Mouse (Mus musculus) gastrocnemius, adult 2 months (tissue): ENCODE results near the gene Rfc5. TPM values are rescaled to one million over a fixed set of nuclear protein-coding genes. Genes with fewer than 3 reads are reported as not detected.
"Not testable (repeated sequence)": the region's sequence is repeated elsewhere in the genome, so short reads cannot be mapped to it uniquely, and the experiment has no call there.

ENCODE experiments used
- DNase-seq: peaks from one replicate; pipeline ENCODE4 v3.0.0; 2022
- H3K27ac ChIP-seq: fragments of 200-600 bp; 2 replicates; pipeline ENCODE4 v1.8.1; 2022; ENCODE audit warnings: mild to moderate bottlenecking
- H3K4me3 ChIP-seq: fragments of 200-600 bp; 2 replicates; pipeline ENCODE4 v1.8.1; 2022; ENCODE audit warnings: mild to moderate bottlenecking, moderate library complexity
- CTCF ChIP-seq: fragments of 200-600 bp; IDR thresholded peaks from 2 replicates; pipeline ENCODE4 v1.8.1; 2022; ENCODE audit warnings: antibody characterized with exemption, mild to moderate bottlenecking, moderate library complexity
- intact Hi-C: fragments of 180-260 bp; cut with DNase I; formaldehyde crosslinking; loops from one replicate; pipeline ENCODE4 v1.15.1; 2025
- total RNA-seq, 2 experiments: library from RNA; stranded (reverse); gene quantifications; 2 replicates each; pipeline ENCODE4 v1.2.3; 2021

The Rfc5 gene
- total RNA-seq, 2 experiments from 2014 or later = 0.84 to 1.1 TPM

DNA sequence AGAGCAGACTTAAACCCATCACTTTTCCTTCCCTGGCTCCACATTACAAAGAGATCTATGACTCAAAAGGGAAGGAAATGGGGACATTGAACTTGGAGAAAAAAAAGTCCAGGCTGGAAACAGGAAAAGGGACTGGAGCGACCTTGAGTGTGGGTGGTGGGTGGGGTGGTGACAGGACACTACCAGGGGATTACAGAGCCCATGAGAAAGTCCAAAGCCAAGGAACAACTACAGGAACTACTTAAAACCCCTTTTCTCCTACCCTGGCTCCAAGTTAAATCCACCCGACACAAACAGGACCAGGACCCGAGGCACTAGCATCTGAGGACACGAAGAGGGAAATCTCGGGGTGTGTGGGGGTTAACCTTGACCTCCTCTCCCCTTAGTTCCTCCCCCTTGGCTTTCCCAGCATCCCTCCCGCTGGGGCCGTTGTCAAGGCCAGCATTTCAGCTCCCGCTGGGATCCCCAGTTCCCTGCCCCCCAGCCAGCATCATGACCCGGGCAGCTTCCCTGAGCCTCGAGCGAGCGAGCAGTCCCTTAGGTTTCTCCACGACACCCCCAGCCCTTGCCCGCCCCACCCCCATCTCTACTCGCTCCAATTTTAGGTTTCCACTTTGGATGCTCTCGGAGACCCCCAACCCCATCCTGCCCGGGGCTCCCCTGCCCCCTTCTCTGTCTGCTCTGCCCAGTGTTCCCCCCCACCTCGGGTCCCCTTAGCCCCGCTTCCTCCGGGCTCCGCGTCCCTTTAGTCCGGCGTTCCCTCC, 32.3 kb downstream of the Rfc5 start:
- intact Hi-C loops = loop anchor here (2.0 kb wide), 2 partner anchors 32 to 38 kb away; partner anchors contain the start of genes Rfc5 and Vsig10
- DNase-seq = peak; percentile 69
- no peak for TF ChIP-seq CTCF
- peak overlapping the region; percentile 98 for H3K27ac ChIP-seq
- H3K4me3 ChIP-seq = peak overlapping the region; percentile 80

DNA sequence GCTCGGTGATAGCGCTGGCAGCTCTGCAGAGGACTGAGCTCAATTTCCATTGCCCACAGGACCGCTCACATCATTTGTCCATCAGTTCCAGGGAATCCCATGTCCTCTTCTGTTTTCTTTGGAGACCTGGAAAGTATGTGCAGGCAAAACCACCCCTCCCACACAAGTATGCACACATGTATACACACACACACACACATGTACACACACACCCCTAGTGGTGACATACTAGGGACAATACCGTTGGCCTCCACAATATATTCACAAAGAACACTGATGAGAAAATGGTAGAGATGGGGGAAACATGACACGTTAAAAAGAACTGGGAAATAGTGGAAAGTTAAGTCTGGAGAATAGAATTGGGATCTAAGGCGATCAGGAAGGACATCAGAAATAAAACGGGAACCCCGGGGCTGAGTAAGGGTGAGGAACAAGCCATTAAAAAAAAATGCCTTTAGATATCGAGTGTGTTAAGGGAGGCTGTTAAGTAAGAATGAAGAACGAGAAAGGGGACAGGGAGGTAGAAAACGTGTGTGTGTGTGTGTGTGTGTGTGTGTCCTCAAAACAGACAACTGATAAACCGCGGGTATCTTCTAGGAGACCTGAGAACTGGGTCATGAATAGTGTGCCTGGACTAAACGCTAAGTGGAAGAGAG, 33.1 kb downstream of the Rfc5 start:
- intact Hi-C loops = loop anchor here (2.0 kb wide), 2 partner anchors 33 to 37 kb away; partner anchors contain the start of genes Rfc5 and Vsig10
- TF ChIP-seq CTCF = peak; percentile 7; the same call in 1 of the 2 replicates
- no peak for DNase-seq
- Histone ChIP-seq H3K4me3 (peak overlapping the region; percentile 80), H3K27ac (peak overlapping the region; percentile 98)

GRCm38 (mm10) chr5:117354121-117354520, 34.7 kb downstream of the Rfc5 start:
- H3K4me3 ChIP-seq = no peak overlapping the region
- no peak for TF ChIP-seq CTCF
- intact Hi-C loops = no loop called here
- no peak for DNase-seq
- no peak overlapping the region for H3K27ac ChIP-seq

DNA sequence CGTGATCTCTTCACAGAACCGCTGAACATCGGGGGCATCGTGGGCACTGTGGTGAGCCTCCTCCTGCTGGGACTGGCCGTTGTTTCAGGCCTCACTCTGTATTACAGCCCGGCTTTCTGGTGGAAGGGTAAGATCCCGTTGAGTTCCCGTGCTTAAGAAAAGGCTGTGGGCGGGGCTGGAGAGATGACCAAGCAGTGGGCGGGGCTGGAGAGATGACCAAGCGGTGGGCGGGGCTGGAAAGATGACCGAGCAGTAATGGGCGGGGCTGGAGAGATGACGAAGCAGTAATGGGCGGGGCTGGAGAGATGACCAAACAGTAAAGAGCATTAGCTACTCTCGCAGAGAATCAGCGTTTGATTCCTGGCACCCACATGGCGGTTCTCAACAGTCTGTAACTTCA, 40.6 kb downstream of the Rfc5 start:
- DNase-seq = peak; percentile 75
- intact Hi-C loops = no loop called here
- TF ChIP-seq CTCF = no peak

GRCm38 (mm10) chr5:117347838-117348237, 41.0 kb downstream of the Rfc5 start:
- no peak for TF ChIP-seq CTCF
- intact Hi-C loops = no loop called here
- no peak overlapping the region for H3K27ac ChIP-seq
- no peak for DNase-seq
- no peak overlapping the region for H3K4me3 ChIP-seq

More for the DNA sequence above, 40.6 kb downstream of the Rfc5 start:
- Histone ChIP-seq H3K4me3 (no peak overlapping the region), H3K27ac (no peak overlapping the region)

GRCm38 (mm10) chr5:117347011-117347410, 41.8 kb downstream of the Rfc5 start:
- DNase-seq = no peak

DNA sequence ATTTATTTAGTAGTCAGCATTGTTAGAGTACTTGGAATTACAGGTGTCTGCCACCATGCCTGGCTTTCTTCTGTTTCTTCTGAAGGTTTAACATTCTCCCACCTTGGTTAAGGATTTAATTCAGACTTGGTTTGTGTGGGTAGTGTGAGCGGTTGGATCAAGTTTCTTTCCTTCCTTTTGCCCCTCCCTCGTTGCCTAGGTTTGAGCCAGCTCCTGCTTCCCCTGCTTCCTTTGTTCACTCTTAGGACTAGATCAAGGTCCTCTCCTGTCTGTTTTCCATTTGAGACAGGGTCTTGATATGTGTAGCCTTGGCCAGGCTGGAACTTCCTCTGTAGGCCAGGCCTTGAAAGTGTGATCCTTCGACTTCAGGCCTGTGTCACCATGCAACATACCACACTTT, 42.6 kb downstream of the Rfc5 start:
- intact Hi-C loops = no loop called here
- no peak for DNase-seq
- H3K27ac ChIP-seq = no peak overlapping the region
- H3K4me3 ChIP-seq = no peak overlapping the region
- no peak for TF ChIP-seq CTCF

More at GRCm38 (mm10) chr5:117347011-117347410, 41.8 kb downstream of the Rfc5 start:
- H3K4me3 ChIP-seq = no peak overlapping the region
- intact Hi-C loops = no loop called here
- TF ChIP-seq CTCF = no peak
- H3K27ac ChIP-seq = no peak overlapping the region

GRCm38 (mm10) chr5:117345432-117345976, 43.3 kb downstream of the Rfc5 start:
- H3K4me3 ChIP-seq = no peak overlapping the region
- TF ChIP-seq CTCF = no peak
- intact Hi-C loops = no loop called here
- no peak for DNase-seq
- H3K27ac ChIP-seq = no peak overlapping the region

DNA sequence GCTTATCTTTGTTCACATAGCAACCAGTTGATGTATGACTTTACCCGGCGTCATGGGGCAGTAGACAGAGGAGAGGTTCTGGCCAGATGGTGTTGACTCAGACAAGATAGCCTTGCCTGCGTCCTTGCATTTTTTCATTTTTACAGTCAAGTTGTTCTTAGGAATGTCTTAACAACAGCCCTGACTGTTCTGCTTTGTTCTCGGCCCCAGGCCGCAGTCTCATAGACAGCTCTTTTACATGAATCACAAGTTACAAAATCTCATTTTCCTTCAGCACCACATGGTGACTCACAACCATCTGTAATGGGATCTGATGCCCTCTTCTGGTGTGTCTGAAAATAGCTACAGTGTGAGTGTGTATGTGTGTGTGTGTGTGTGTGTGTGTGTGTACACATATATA, 44.4 kb downstream of the Rfc5 start:
- 0 out of 2 replicates have a peak, but pooled peaks have one; percentile 2 for TF ChIP-seq CTCF
- H3K27ac ChIP-seq, DNase-seq, H3K4me3 ChIP-seq, intact Hi-C loops: not testable (repeated sequence)

DNA sequence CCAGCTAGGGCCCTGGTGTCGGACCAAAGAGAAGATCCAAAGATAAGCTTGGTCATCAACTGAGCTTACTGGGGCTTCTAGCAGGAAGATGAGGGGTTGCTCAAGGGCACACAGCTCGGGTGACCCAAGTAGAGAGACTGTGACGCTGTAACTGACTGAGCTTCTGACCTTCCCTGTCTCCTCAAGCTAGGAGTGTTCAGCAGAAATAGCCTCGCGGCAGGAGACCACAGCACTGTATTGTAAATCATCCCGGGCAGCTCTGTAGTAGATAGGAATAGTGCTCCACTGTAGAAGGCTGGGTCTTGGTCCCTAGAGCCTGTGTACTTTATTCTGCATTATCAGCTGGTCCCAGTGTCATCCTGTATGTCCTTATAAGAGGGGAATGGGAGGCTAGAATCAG, 47.0 kb downstream of the Rfc5 start:
- no peak for DNase-seq
- no peak for TF ChIP-seq CTCF
- intact Hi-C loops = no loop called here

DNA sequence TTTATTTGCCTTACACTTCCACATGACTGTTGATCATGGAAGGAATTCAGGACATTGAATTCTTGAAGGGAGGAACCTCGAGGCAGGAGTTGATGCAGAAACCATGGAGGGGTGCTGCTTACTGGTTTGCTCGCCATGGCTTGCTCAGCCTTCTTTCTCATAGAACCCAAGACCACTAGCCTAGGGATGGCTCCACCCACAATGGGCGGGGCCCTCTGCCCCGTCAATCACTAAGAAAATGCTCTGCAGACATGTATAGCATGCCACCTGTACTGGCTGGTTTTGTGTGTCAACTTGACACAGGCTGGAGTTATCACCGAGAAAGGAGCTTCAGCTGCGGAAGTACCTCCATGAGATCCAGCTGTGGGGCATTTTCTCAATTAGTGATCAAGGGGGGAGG, 48.8 kb downstream of the Rfc5 start:
- no peak for DNase-seq
- H3K4me3 ChIP-seq = no peak overlapping the region
- H3K27ac ChIP-seq = no peak overlapping the region
- intact Hi-C loops = no loop called here
- no peak for TF ChIP-seq CTCF

More for the DNA sequence above, 47.0 kb downstream of the Rfc5 start:
- Histone ChIP-seq H3K4me3 (no peak overlapping the region), H3K27ac (no peak overlapping the region)

DNA sequence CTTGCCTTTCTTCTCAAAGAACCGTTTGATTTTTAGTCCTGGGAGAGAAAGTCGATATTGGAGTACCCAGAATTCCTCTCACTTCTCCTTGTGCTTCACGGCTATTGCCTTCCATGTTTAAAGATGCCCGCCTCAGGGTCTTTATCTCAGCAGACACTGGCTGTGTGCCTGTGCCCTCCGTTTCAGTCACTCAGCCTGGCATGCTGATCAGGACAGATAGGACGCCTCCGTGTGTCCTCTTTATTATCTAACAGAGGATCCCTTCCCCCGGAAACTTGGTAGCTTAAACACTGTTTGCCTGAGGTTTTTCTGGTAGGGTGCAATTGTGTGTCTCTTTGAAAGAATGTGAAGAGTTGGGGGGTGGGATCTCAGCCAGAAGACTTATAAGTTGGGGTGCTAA, 50.3 kb downstream of the Rfc5 start:
- no peak overlapping the region for H3K27ac ChIP-seq
- TF ChIP-seq CTCF = no peak
- H3K4me3 ChIP-seq = no peak overlapping the region
- DNase-seq = no peak
- intact Hi-C loops = no loop called here

DNA sequence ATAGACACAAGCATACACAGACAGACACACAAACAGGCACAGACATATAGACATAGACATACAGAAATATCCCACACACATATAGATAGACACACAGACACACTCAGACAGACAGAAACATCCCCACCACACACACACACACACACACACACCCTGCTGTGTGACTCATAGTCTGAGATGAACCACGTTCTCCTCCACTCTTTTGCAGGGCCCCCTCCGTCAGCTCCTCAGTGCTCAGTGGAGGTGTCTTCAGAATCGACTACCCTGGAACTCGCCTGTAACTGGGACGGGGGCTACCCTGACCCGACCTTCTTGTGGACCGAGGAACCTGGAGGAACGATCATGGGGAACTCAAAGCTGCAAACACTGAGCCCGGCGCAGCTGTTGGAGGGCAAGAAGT, 50.8 kb downstream of the Rfc5 start:
- Histone ChIP-seq H3K4me3 (no peak overlapping the region), H3K27ac (no peak overlapping the region)
- intact Hi-C loops = no loop called here
- no peak for DNase-seq
- TF ChIP-seq CTCF = no peak
